Mouse (Mus musculus): Measurements from ENCODE around the gene Ceacam19.

DNA sequence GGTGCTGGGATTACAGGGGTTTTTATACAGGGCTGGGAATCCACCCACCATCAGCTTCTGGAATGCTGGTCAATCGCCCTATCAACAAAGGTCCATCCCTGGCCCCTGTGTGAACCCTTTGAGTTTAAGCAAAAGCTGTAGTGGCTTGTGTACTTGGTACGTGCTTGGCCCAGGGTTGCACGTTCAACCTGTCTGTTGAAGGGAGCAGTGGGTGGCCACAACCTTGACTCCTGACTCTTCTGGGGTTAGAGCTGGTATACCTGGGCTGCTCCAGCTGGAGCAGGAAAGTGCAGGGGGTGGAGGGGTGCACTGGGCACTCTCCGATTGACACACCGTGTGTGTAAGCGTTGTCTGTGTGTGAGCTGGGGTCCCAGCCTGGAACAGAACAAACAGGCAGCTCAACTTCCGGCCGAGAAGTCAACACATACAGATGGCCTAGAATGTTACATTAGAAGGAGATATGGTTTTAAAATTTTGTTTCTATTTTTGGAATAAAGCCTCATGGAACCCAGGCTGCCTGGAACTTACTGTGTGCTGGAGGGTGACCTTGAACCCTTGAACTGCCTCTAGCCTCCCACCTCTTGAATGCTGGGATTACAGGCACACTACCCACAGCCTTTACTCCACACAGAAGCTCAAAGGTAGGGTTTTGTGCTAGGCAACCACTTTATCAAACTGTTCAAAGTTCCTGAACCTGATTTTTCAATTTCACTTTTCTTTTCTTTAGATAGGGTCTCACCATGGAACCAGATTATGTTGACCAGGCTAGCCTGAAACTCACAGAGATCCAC, 22.3 kb downstream of the Ceacam19 start:
- no peak for TF ChIP-seq CTCF (IDR thresholded peaks at IDR 0.05; ENCODE audit: low read depth)
- no peak for TF ChIP-seq EP300 (IDR thresholded peaks at IDR 0.05; ENCODE audit: low read depth)

All from liver, postnatal 0 days (tissue).